Mouse (Mus musculus) kidney, embryonic 14.5 days (tissue): Measurements from ENCODE around the gene Tbx5. TPM values are rescaled to one million over a fixed set of nuclear protein-coding genes. Genes with fewer than 3 reads are reported as not detected.

Source experiments
- ATAC-seq: fragments of 200-750 bp; cut with Nextera tagmentation; 2 replicates; pipeline ENCODE4 v1.8.0; 2017; ENCODE audit warnings: moderate number of reproducible peaks, mild to moderate bottlenecking, moderate TSS enrichment, moderate library complexity; ENCODE audit not compliant: low FRiP score, low TSS enrichment
- H3K27ac ChIP-seq: fragments of 300-500 bp; sonication (generic); 2 replicates; pipeline ENCODE4 v1.5.1; 2014; ENCODE audit warnings: low read depth, mild to moderate bottlenecking, low read length, moderate library complexity, mixed read lengths
- H3K27me3 ChIP-seq: fragments of 300-500 bp; sonication (generic); 2 replicates; pipeline ENCODE4 v1.6.1; 2014; ENCODE audit warnings: mild to moderate bottlenecking, low read length; ENCODE audit not compliant: control insufficient read depth, insufficient read depth
- H3K36me3 ChIP-seq: fragments of 300-500 bp; sonication (generic); 2 replicates; pipeline ENCODE4 v1.6.1; 2014; ENCODE audit warnings: low read length, mixed read lengths; ENCODE audit not compliant: control insufficient read depth, insufficient read depth
- H3K4me1 ChIP-seq: fragments of 300-500 bp; sonication (generic); 2 replicates; pipeline ENCODE4 v1.6.1; 2014; ENCODE audit warnings: low read length, mixed read lengths; ENCODE audit not compliant: control insufficient read depth, insufficient read depth
- H3K4me2 ChIP-seq: fragments of 300-500 bp; sonication (generic); replicated peaks from 2 replicates; pipeline ENCODE4 v1.6.1; 2014; ENCODE audit warnings: low read depth, mild to moderate bottlenecking, low read length
- H3K4me3 ChIP-seq: fragments of 300-500 bp; sonication (generic); 2 replicates; pipeline ENCODE4 v1.5.1; 2014; ENCODE audit warnings: mild to moderate bottlenecking, low read length
- H3K9ac ChIP-seq: fragments of 300-500 bp; sonication (generic); 2 replicates; pipeline ENCODE4 v1.6.1; 2014; ENCODE audit warnings: low read depth, mild to moderate bottlenecking, low read length, moderate library complexity
- H3K9me3 ChIP-seq: fragments of 300-500 bp; sonication (generic); 2 replicates; pipeline ENCODE4 v1.6.1; 2016; ENCODE audit warnings: low read length; ENCODE audit not compliant: control insufficient read depth
- WGBS: fragments of 180-500 bp; shearing (Covaris S2); extraction: QIAGEN DNeasy Blood & Tissue Kit; methylation state at CpG from one replicate; pipeline ENCODE4 v1.1.7; 2014; 5-methylcytosine and 5-hydroxymethylcytosine counted together
- polyA plus RNA-seq: library from polyadenylated mRNA; unstranded; fragments of >200 nt; fragmentation: Nextera tagmentation; extraction: Ambion mirVana; gene quantifications from 2 replicates; pipeline ENCODE4 v1.2.1, GENCODE M21; 2014

Tbx5 gene
- polyA plus RNA-seq, 1 experiment from 2014 or later = not detected

GRCm38 (mm10) chr5:119798713-119799418 lies 33.6 kb upstream of the Tbx5 start:
- 4% methylated on average over 5 of the region's 5 CpGs for WGBS
- no peak overlapping the region for H3K27ac ChIP-seq
- H3K36me3 ChIP-seq = no peaks in the 10 kb centered on the region
- no peaks in the 10 kb centered on the region for H3K9me3 ChIP-seq
- H3K4me3 ChIP-seq = no peak overlapping the region
- peaks cover 100% of the 10 kb centered on the region for H3K27me3 ChIP-seq
- no peak for ATAC-seq
- H3K4me1 ChIP-seq = no peaks in the 10 kb centered on the region
- H3K9ac ChIP-seq = no peak overlapping the region
- no peak overlapping the region for H3K4me2 ChIP-seq

GRCm38 (mm10) chr5:119799419-119800242 lies 32.8 kb upstream of the Tbx5 start:
- WGBS = 4% methylated on average over 9 of the region's 9 CpGs
- H3K9ac ChIP-seq = no peak overlapping the region
- H3K36me3 ChIP-seq = no peaks in the 10 kb centered on the region
- no peak for ATAC-seq
- H3K27me3 ChIP-seq = peaks cover 100% of the 10 kb centered on the region
- H3K4me3 ChIP-seq = no peak overlapping the region
- H3K9me3 ChIP-seq = no peaks in the 10 kb centered on the region
- H3K27ac ChIP-seq = no peak overlapping the region
- H3K4me2 ChIP-seq = no peak overlapping the region
- no peaks in the 10 kb centered on the region for H3K4me1 ChIP-seq

GRCm38 (mm10) chr5:119800243-119800665 lies 32.2 kb upstream of the Tbx5 start:
- Histone ChIP-seq H3K36me3 (no peaks in the 10 kb centered on the region), H3K4me2 (no peak overlapping the region), H3K27me3 (peaks cover 100% of the 10 kb centered on the region), H3K4me3 (no peak overlapping the region), H3K27ac (no peak overlapping the region), H3K9me3 (no peaks in the 10 kb centered on the region), H3K9ac (no peak overlapping the region), H3K4me1 (no peaks in the 10 kb centered on the region)
- no peak for ATAC-seq
- WGBS = 0% methylated on average over 11 of the region's 11 CpGs

GRCm38 (mm10) chr5:119802617-119803410 lies 29.7 kb upstream of the Tbx5 start:
- Histone ChIP-seq H3K4me3 (no peak overlapping the region), H3K27me3 (peaks cover 100% of the 10 kb centered on the region), H3K9me3 (no peaks in the 10 kb centered on the region), H3K9ac (no peak overlapping the region), H3K27ac (no peak overlapping the region), H3K4me2 (no peak overlapping the region), H3K36me3 (no peaks in the 10 kb centered on the region), H3K4me1 (no peaks in the 10 kb centered on the region)
- WGBS = 2% methylated on average over 27 of the region's 27 CpGs
- ATAC-seq = no peak

- Histone ChIP-seq H3K4me2 (no peak overlapping the region), H3K4me1 (no peaks in the 10 kb centered on the region), H3K36me3 (no peaks in the 10 kb centered on the region), H3K4me3 (no peak overlapping the region), H3K9ac (no peak overlapping the region), H3K27me3 (peaks cover 100% of the 10 kb centered on the region), H3K9me3 (no peaks in the 10 kb centered on the region), H3K27ac (no peak overlapping the region)
- WGBS = under 1% methylated on average over 64 of the region's 64 CpGs
- ATAC-seq = no peak
Measured at GRCm38 (mm10) chr5:119803411-119804251, 28.8 kb upstream of the Tbx5 start.

GRCm38 (mm10) chr5:119804301-119805039 lies 28.0 kb upstream of the Tbx5 start:
- no peaks in the 10 kb centered on the region for H3K4me1 ChIP-seq
- no peak for ATAC-seq
- H3K9ac ChIP-seq = no peak overlapping the region
- WGBS = under 1% methylated on average over 35 of the region's 35 CpGs
- no peaks in the 10 kb centered on the region for H3K36me3 ChIP-seq
- H3K27me3 ChIP-seq = peaks cover 100% of the 10 kb centered on the region
- H3K27ac ChIP-seq = no peak overlapping the region
- no peaks in the 10 kb centered on the region for H3K9me3 ChIP-seq
- no peak overlapping the region for H3K4me3 ChIP-seq
- no peak overlapping the region for H3K4me2 ChIP-seq

GRCm38 (mm10) chr5:119805636-119806035 lies 26.8 kb upstream of the Tbx5 start:
- H3K36me3 ChIP-seq = no peaks in the 10 kb centered on the region
- no peak overlapping the region for H3K4me3 ChIP-seq
- H3K9me3 ChIP-seq = no peaks in the 10 kb centered on the region
- ATAC-seq = no peak
- 0% methylated on average over 5 of the region's 5 CpGs for WGBS
- no peaks in the 10 kb centered on the region for H3K4me1 ChIP-seq
- H3K27ac ChIP-seq = no peak overlapping the region
- H3K9ac ChIP-seq = no peak overlapping the region
- no peak overlapping the region for H3K4me2 ChIP-seq
- peaks cover 100% of the 10 kb centered on the region for H3K27me3 ChIP-seq

- Histone ChIP-seq H3K27ac (no peak overlapping the region), H3K4me3 (no peak overlapping the region), H3K36me3 (no peaks in the 10 kb centered on the region), H3K9ac (no peak overlapping the region), H3K4me1 (no peaks in the 10 kb centered on the region), H3K4me2 (no peak overlapping the region), H3K9me3 (no peaks in the 10 kb centered on the region), H3K27me3 (peaks cover 99% of the 10 kb centered on the region)
- no peak for ATAC-seq
Measured at GRCm38 (mm10) chr5:119806467-119806866, 26.0 kb upstream of the Tbx5 start.
